Mouse (Mus musculus) cerebellum, adult 2 months (tissue): ENCODE measurements around the gene Strn.

ENCODE experiments used
- CTCF ChIP-seq: fragments of 200-500 bp; IDR thresholded peaks from 2 replicates; pipeline ENCODE4 v1.5.1; 2011; ENCODE audit warnings: low read depth, mild to moderate bottlenecking, control low read depth, low read length, moderate library complexity, borderline replicate concordance; ENCODE audit not compliant: insufficient read depth
- POLR2A ChIP-seq: fragments of 200-500 bp; IDR thresholded peaks from 2 replicates; pipeline ENCODE4 v1.6.1; 2011; ENCODE audit warnings: low read length, control low read depth, borderline replicate concordance; ENCODE audit not compliant: insufficient read depth

- TF ChIP-seq POLR2A (no peak), CTCF (no peak)
Measured at GRCm38 (mm10) chr17:78696922-78697321, 40.1 kb downstream of the Strn start.
